25 mouse cellular contexts compared by ENCODE assay signal in the genomic region with DNA sequence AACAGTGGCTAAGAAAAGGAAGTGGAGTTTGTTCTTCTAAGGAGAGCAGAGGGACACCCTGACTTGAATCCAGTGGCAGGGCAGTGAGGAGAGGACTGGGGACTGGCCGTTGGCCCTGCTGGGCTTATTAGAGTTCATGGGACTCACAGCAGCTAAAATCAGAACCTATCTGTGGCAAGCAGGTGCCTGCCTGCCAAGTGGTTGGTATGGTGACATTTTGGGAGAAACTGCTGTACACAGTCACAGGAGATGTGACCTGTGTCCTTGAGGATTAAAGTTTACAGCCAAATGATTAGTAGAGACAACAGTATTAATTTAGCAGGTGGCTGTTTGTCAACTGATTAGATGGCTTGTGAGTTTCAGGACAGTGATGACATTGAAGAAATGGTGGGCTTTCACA. TPM values are rescaled to one million over a fixed set of nuclear protein-coding genes. Genes with fewer than 3 reads are reported as not detected.
DNase-seq lines count a peak whose midpoint lies in the region; TF ChIP-seq lines count a peak whose summit lies in the region.
"Had no signal": no experiment of that assay in that cellular context is flagged by ENCODE, and none has a peak within 500 bp of the region (broad histone marks: within the 10 kb centered on the region; RNA-seq: fewer than 3 reads in every experiment).

No protein-coding gene starts in this region.

- H3K4me3 ChIP-seq in heart, adult 2 months: no peak overlapping the region
- H3K4me3 ChIP-seq in heart, embryonic 10.5 days: no peak overlapping the region
- H3K4me3 ChIP-seq in brown adipose tissue, adult 24 weeks (ENCODE audit: insufficient read depth, low read depth, low read length): no peak overlapping the region
- H3K4me3 ChIP-seq in limb, embryonic 10.5 days: no peak overlapping the region
- no peak overlapping the region for H3K4me3 ChIP-seq in cerebellum, adult 2 months (replicated peaks; ENCODE audit: insufficient read depth, low read depth, low read length)
- H3K4me3 ChIP-seq: forebrain, embryonic 12.5 days; hindbrain, embryonic 15.5 days; left cerebral cortex, adult 2 months; limb, embryonic 12.5 days; midbrain, embryonic 12.5 days had no signal

- peak; percentile 44 for DNase-seq in adrenal gland, postnatal 14 days
- no peak for DNase-seq in adrenal gland, postnatal 25 days
- DNase-seq in heart, adult 2 months: peak in 1 of 2 experiments; percentile 39
- no peak for DNase-seq in heart, embryonic 10.5 days (ENCODE audit: low spot score)
- DNase-seq in limb, embryonic 10.5 days (ENCODE audit: low spot score): no peak
- DNase-seq in neural tube, embryonic 10.5 days (ENCODE audit: extremely low spot score, low spot score): no peak
- no peak for DNase-seq in cerebellum, adult 2 months
- DNase-seq: cerebellum, adult 8-10 months; cerebellum, postnatal 36 days; embryo, embryonic 11 days; kidney, adult 2 months; layer of hippocampus, adult 9-11 months; lung, embryonic 14.5 days; thymus, adult 18-20 months; thymus, postnatal 4 days had no signal

- intact Hi-C loops in heart, adult 2 months (cut with DNase I): no loop called here

- H3K27me3 ChIP-seq in heart, adult 2 months (ENCODE audit: control insufficient read depth, insufficient read depth, low read length): no peaks in the 10 kb centered on the region
- no peaks in the 10 kb centered on the region for H3K27me3 ChIP-seq in heart, embryonic 10.5 days (ENCODE audit: insufficient read depth, poor library complexity, severe bottlenecking)
- no peaks in the 10 kb centered on the region for H3K27me3 ChIP-seq in limb, embryonic 10.5 days (ENCODE audit: low read depth, poor library complexity, severe bottlenecking)
- no peaks in the 10 kb centered on the region for H3K27me3 ChIP-seq in cerebellum, adult 2 months (ENCODE audit: control insufficient read depth, insufficient read depth, low read length)
- H3K27me3 ChIP-seq: forebrain, embryonic 12.5 days; hindbrain, embryonic 15.5 days; limb, embryonic 12.5 days; midbrain, embryonic 12.5 days had no signal

- H3K9me3 ChIP-seq in heart, embryonic 10.5 days: no peaks in the 10 kb centered on the region
- no peaks in the 10 kb centered on the region for H3K9me3 ChIP-seq in limb, embryonic 10.5 days (replicated peaks)
- H3K9me3 ChIP-seq: forebrain, embryonic 12.5 days; hindbrain, embryonic 15.5 days; limb, embryonic 12.5 days; midbrain, embryonic 12.5 days had no signal

- no peaks in the 10 kb centered on the region for H3K79me2 ChIP-seq in heart, adult 2 months (replicated peaks; ENCODE audit: control insufficient read depth, insufficient read depth, low read length)

- H3K4me1 ChIP-seq in heart, adult 2 months (ENCODE audit: control insufficient read depth, insufficient read depth, low read length): no peaks in the 10 kb centered on the region
- H3K4me1 ChIP-seq in heart, embryonic 10.5 days: peaks cover 10% of the 10 kb centered on the region; the same call in 1 of the 2 replicates
- H3K4me1 ChIP-seq in brown adipose tissue, adult 24 weeks (ENCODE audit: control insufficient read depth, insufficient read depth, insufficient read length, low read length): 0 out of 2 replicates have a peak, but pooled peaks cover 2% of the 10 kb centered on the region
- peaks cover 28% of the 10 kb centered on the region for H3K4me1 ChIP-seq in limb, embryonic 10.5 days
- H3K4me1 ChIP-seq in cerebellum, adult 2 months (ENCODE audit: control insufficient read depth, insufficient read depth, low read length): no peaks in the 10 kb centered on the region
- H3K4me1 ChIP-seq: forebrain, embryonic 12.5 days; hindbrain, embryonic 15.5 days; midbrain, embryonic 12.5 days had no signal

- WGBS in heart, adult 2 months: 62% methylated on average over 1 of the region's 1 CpGs
- 94% methylated on average over 1 of the region's 1 CpGs for WGBS in heart, embryonic 10.5 days
- WGBS in limb, embryonic 10.5 days: 76% methylated on average over 1 of the region's 1 CpGs
- WGBS in cerebellum, adult 2 months: 77% methylated on average over 1 of the region's 1 CpGs

- TF ChIP-seq POLR2A in heart, adult 2 months (IDR thresholded peaks at IDR 0.05; ENCODE audit: insufficient read depth, low read depth, low read length): no peak
- TF ChIP-seq POLR2A in cerebellum, adult 2 months (IDR thresholded peaks at IDR 0.05; ENCODE audit: borderline replicate concordance, insufficient read depth, low read length): no peak

- H3K9ac ChIP-seq in heart, adult 2 months (ENCODE audit: low read depth, low read length): no peak overlapping the region
- H3K9ac ChIP-seq: forebrain, embryonic 12.5 days; hindbrain, embryonic 15.5 days; limb, embryonic 12.5 days; liver, embryonic 14.5 days; lung, embryonic 14.5 days; midbrain, embryonic 12.5 days had no signal

- H3K36me3 ChIP-seq in heart, adult 2 months (ENCODE audit: control insufficient read depth, insufficient read depth, low read length): no peaks in the 10 kb centered on the region
- peaks cover 38% of the 10 kb centered on the region for H3K36me3 ChIP-seq in heart, embryonic 10.5 days
- H3K36me3 ChIP-seq in limb, embryonic 10.5 days: peaks cover 53% of the 10 kb centered on the region

- TF ChIP-seq CTCF in heart, adult 2 months (IDR thresholded peaks at IDR 0.05): no peak
- no peak for TF ChIP-seq CTCF in cerebellum, adult 2 months (IDR thresholded peaks at IDR 0.05; ENCODE audit: borderline replicate concordance, insufficient read depth, low read depth, low read length)

- H3K27ac ChIP-seq in heart, adult 2 months: peak overlapping the region; percentile 7; the same call in 1 of the 2 replicates
- no peak overlapping the region for H3K27ac ChIP-seq in heart, embryonic 10.5 days
- peak overlapping the region; percentile 59; the same call in 1 of the 2 replicates for H3K27ac ChIP-seq in brown adipose tissue, adult 24 weeks (replicated peaks; ENCODE audit: low read depth, low read length)
- 0 out of 2 replicates have a peak overlapping the region, but pooled peaks have one; percentile 50 for H3K27ac ChIP-seq in limb, embryonic 10.5 days
- H3K27ac ChIP-seq in cerebellum, adult 2 months (ENCODE audit: insufficient read depth, low read length): no peak overlapping the region
- H3K27ac ChIP-seq: forebrain, embryonic 12.5 days; hindbrain, embryonic 15.5 days; kidney, postnatal 0 days; left cerebral cortex, adult 2 months; liver, embryonic 14.5 days; midbrain, embryonic 12.5 days had no signal

- no peak for TF ChIP-seq EP300 in heart, adult 2 months (IDR thresholded peaks at IDR 0.05; ENCODE audit: insufficient read depth, low read depth, low read length)

RNA-seq across cellular contexts. Expression of gene Mipep, which starts 21.5 kb away (rescaled TPM):
- total RNA-seq in adrenal gland, postnatal 14 days (2021): 53.8 and 54.1 TPM in 2 replicates
- 37.1 and 38.0 TPM in 2 replicates for total RNA-seq in adrenal gland, postnatal 25 days (2021)
- total RNA-seq in heart, adult 2 months (2021): 10 to 100 TPM; 61.6 to 71.8 TPM
- polyA plus RNA-seq in heart, adult 2 months (2012; rRNA removed): 26.0 and 38.4 TPM in 2 replicates
- 24.7 and 24.9 TPM in 2 replicates for polyA plus RNA-seq in heart, embryonic 10.5 days (2016; fragmentation: Nextera tagmentation; extraction: Ambion mirVana)
- 52.5 and 57.8 TPM in 2 replicates for polyA plus RNA-seq in brown adipose tissue, adult 24 weeks (2012; ENCODE audit: insufficient read depth, insufficient read length, missing spikeins)
- 24.0 and 25.1 TPM in 2 replicates for polyA plus RNA-seq in limb, embryonic 10.5 days (2016; fragmentation: Nextera tagmentation; extraction: Ambion mirVana)
- 17.9 and 19.4 TPM in 2 replicates for polyA plus RNA-seq in cerebellum, adult 2 months (2012; rRNA removed)

RNA-seq across cellular contexts. Expression of gene C1qtnf9, which starts 37.9 kb away (rescaled TPM):
- total RNA-seq in adrenal gland, postnatal 14 days (2021): 18.4 and 25.7 TPM in 2 replicates
- total RNA-seq in adrenal gland, postnatal 25 days (2021): 4.0 and 4.9 TPM in 2 replicates
- total RNA-seq in heart, adult 2 months (2021): 10 to 100 TPM; 44.0 to 45.5 TPM
- 27.8 and 59.4 TPM in 2 replicates for polyA plus RNA-seq in heart, adult 2 months (2012; rRNA removed)
- 0.10 and 0.13 TPM in 2 replicates for polyA plus RNA-seq in heart, embryonic 10.5 days (2016; fragmentation: Nextera tagmentation; extraction: Ambion mirVana)
- 16.8 and 30.9 TPM in 2 replicates for polyA plus RNA-seq in brown adipose tissue, adult 24 weeks (2012; ENCODE audit: insufficient read depth, insufficient read length, missing spikeins)
- polyA plus RNA-seq in limb, embryonic 10.5 days (2016; fragmentation: Nextera tagmentation; extraction: Ambion mirVana): 0.10 and 0.26 TPM in 2 replicates
- polyA plus RNA-seq in cerebellum, adult 2 months (2012; rRNA removed): 0.27 and 0.34 TPM in 2 replicates
- total RNA-seq: hematopoietic stem cell, adult 5-6 weeks; megakaryocyte, adult 5-6 weeks had no signal

Comparison
In these comparisons a context has a peak if more than half of its experiments do, and no peak if none do; other contexts are left out.
1. H3K27ac ChIP-seq: peak in heart, adult 2 months (single experiment), brown adipose tissue, adult 24 weeks (single experiment) and limb, embryonic 10.5 days (single experiment); none in heart, embryonic 10.5 days (single experiment) and cerebellum, adult 2 months (single experiment).
2. RNA of gene C1qtnf9, which starts 37.9 kb away (polyA plus RNA-seq): 27.8 to 59.4 TPM in heart, adult 2 months and 16.8 to 30.9 TPM in brown adipose tissue, adult 24 weeks; 0.27 to 0.34 TPM in cerebellum, adult 2 months, 0.10 to 0.26 TPM in limb, embryonic 10.5 days and 0.10 to 0.13 TPM in heart, embryonic 10.5 days; every median in the first group is over 10 times any median in the second.